8 mouse cellular contexts compared by ENCODE assay signal in genomic region chr4:128729033-128729708, GRCm38 (mm10). TPM values are rescaled to one million over a fixed set of nuclear protein-coding genes. Genes with fewer than 3 reads are reported as not detected.
DNase-seq lines count a peak whose midpoint lies in the region; ATAC-seq and TF ChIP-seq lines count a peak whose summit lies in the region.

No protein-coding gene starts in this region.

- DNase-seq in heart, adult 2 months: peak in 1 of 2 experiments; percentile 37
- no peak for DNase-seq in heart, postnatal 14 days
- DNase-seq in heart, postnatal 0 days (ENCODE audit: low spot score): no peak
- peak; percentile 41 for DNase-seq in lung, postnatal 10 days
- DNase-seq in left cerebral cortex, adult 11 months (ENCODE audit: low spot score): no peak
- no peak for DNase-seq in T-cell, adult 2 months (ENCODE audit: low spot score)
- no peak for DNase-seq in layer of hippocampus, postnatal 25 days (ENCODE audit: extremely low spot score in 1 of 2, low spot score in 1 of 2)

- no peak for TF ChIP-seq POLR2A in heart, adult 2 months (IDR thresholded peaks at IDR 0.05; ENCODE audit: insufficient read depth, low read depth, low read length)
- TF ChIP-seq POLR2A in bone marrow macrophage, adult 2 months (IDR thresholded peaks at IDR 0.05; ENCODE audit: borderline replicate concordance, low read depth, low read length): no peak

- TF ChIP-seq CTCF in heart, adult 2 months (IDR thresholded peaks at IDR 0.05): no peak
- TF ChIP-seq CTCF in bone marrow macrophage, adult 2 months (IDR thresholded peaks at IDR 0.05; ENCODE audit: low read depth, low read length): no peak
- no peak for TF ChIP-seq CTCF in heart, postnatal 0 days (IDR thresholded peaks at IDR 0.05; ENCODE audit: low read depth)

- H3K4me1 ChIP-seq in heart, adult 2 months (ENCODE audit: control insufficient read depth, insufficient read depth, low read length): peaks cover 23% of the 10 kb centered on the region
- peaks cover 45% of the 10 kb centered on the region for H3K4me1 ChIP-seq in bone marrow macrophage, adult 2 months (ENCODE audit: control insufficient read depth, insufficient read depth, low read length)
- H3K4me1 ChIP-seq in heart, postnatal 0 days (ENCODE audit: control insufficient read depth, insufficient read depth): peaks cover 50% of the 10 kb centered on the region

- no peak for TF ChIP-seq EP300 in heart, adult 2 months (IDR thresholded peaks at IDR 0.05; ENCODE audit: insufficient read depth, low read depth, low read length)
- no peak for TF ChIP-seq EP300 in heart, postnatal 0 days (IDR thresholded peaks at IDR 0.05; ENCODE audit: low read depth)

- intact Hi-C loops in heart, adult 2 months (cut with DNase I): loop anchor here (2.0 to 5.0 kb wide), 2 partner anchors 48 to 156 kb away; no protein-coding TSS in a partner anchor
- intact Hi-C loops in heart, postnatal 14 days (cut with DNase I): no loop called here

- no peaks in the 10 kb centered on the region for H3K27me3 ChIP-seq in heart, adult 2 months (ENCODE audit: control insufficient read depth, insufficient read depth, low read length)
- no peaks in the 10 kb centered on the region for H3K27me3 ChIP-seq in heart, postnatal 0 days (ENCODE audit: control insufficient read depth, insufficient read depth, low read length)

- peak overlapping the region; percentile 76 for H3K4me2 ChIP-seq in heart, postnatal 0 days (ENCODE audit: low read depth, low read length)

- 15% methylated on average over 15 of the region's 15 CpGs for WGBS in heart, adult 2 months
- WGBS in heart, postnatal 0 days: 27% methylated on average over 15 of the region's 15 CpGs

- H3K36me3 ChIP-seq in heart, adult 2 months (ENCODE audit: control insufficient read depth, insufficient read depth, low read length): peaks cover 12% of the 10 kb centered on the region
- 0 out of 2 replicates have a peak, but pooled peaks cover 8% of the 10 kb centered on the region for H3K36me3 ChIP-seq in heart, postnatal 0 days (replicated peaks; ENCODE audit: control insufficient read depth, insufficient read depth, low read length)

- peak overlapping the region; percentile 90 for H3K27ac ChIP-seq in heart, adult 2 months
- peak overlapping the region; percentile 77 for H3K27ac ChIP-seq in bone marrow macrophage, adult 2 months (ENCODE audit: insufficient read depth, low read depth, low read length)
- H3K27ac ChIP-seq in heart, postnatal 0 days (ENCODE audit: low read depth): peak overlapping the region; percentile 97

- peak overlapping the region; percentile 55 for H3K9ac ChIP-seq in heart, adult 2 months (ENCODE audit: low read depth, low read length)
- peak overlapping the region; percentile 99 for H3K9ac ChIP-seq in heart, postnatal 0 days (replicated peaks; ENCODE audit: low read depth, low read length)

- H3K9me3 ChIP-seq in heart, postnatal 0 days (replicated peaks; ENCODE audit: control insufficient read depth, low read length): no peaks in the 10 kb centered on the region

- peak overlapping the region; percentile 90 for H3K4me3 ChIP-seq in heart, adult 2 months
- H3K4me3 ChIP-seq in bone marrow macrophage, adult 2 months (ENCODE audit: insufficient read depth, low read length): peak overlapping the region; percentile 81
- peak overlapping the region; percentile 92 for H3K4me3 ChIP-seq in heart, postnatal 0 days (ENCODE audit: low read depth, low read length)

- ATAC-seq in heart, postnatal 0 days (ENCODE audit: insufficient read depth, low read depth): no peak

- H3K79me2 ChIP-seq in heart, adult 2 months (replicated peaks; ENCODE audit: control insufficient read depth, insufficient read depth, low read length): peaks cover 2% of the 10 kb centered on the region; the same call in 1 of the 2 replicates

RNA-seq across cellular contexts. Expression of gene A3galt2, which starts 26.0 kb away (rescaled TPM):
- total RNA-seq in heart, adult 2 months (2021): under 1 TPM; 0.08 to 0.16 TPM
- 0.15 and 0.37 TPM in 2 replicates for polyA plus RNA-seq in heart, adult 2 months (2012; rRNA removed)
- total RNA-seq in heart, postnatal 14 days (2021): under 1 TPM; 0.20 to 0.33 TPM
- polyA plus RNA-seq in bone marrow macrophage, adult 2 months (2012; ENCODE audit: insufficient read depth, insufficient read length, missing spikeins): 0.16 TPM in 1 of 2 replicates, not detected in the other
- not detected in 2 replicates for total RNA-seq in heart, postnatal 0 days (2014; rRNA removed; ENCODE audit: low replicate concordance)
- polyA plus RNA-seq in heart, postnatal 0 days (2015; fragmentation: Nextera tagmentation; extraction: Ambion mirVana): 0.03 TPM in 1 of 2 replicates, not detected in the other
- total RNA-seq in layer of hippocampus, postnatal 25 days (2021): under 1 TPM; 0.12 to 0.14 TPM
